Mouse (Mus musculus) heart, embryonic 11.5 days (tissue): Measurements from ENCODE around the gene Ifna11. TPM values are rescaled to one million over a fixed set of nuclear protein-coding genes. Genes with fewer than 3 reads are reported as not detected.

Source experiments
- polyA plus RNA-seq: library from polyadenylated mRNA; unstranded; fragments of >200 nt; fragmentation: Nextera tagmentation; extraction: Ambion mirVana; gene quantifications from 2 replicates; pipeline ENCODE4 v1.2.1, GENCODE M21; 2014

The Ifna11 gene
- polyA plus RNA-seq, 1 experiment from 2014 or later = not detected

Other genes starting within 250 kb of the Ifna11 start
- not detected in 2 replicates for gene Ifna14, start 248.2 kb upstream of the Ifna11 start, polyA plus RNA-seq
- not detected in 2 replicates for gene Ifna9, start 227.6 kb upstream of the Ifna11 start, polyA plus RNA-seq
- not detected in 2 replicates for gene Ifna12, start 216.6 kb upstream of the Ifna11 start, polyA plus RNA-seq
- gene C87499, start 185.5 kb upstream of the Ifna11 start, polyA plus RNA-seq = not detected in 2 replicates
- not detected in 2 replicates for gene Ifna13, start 175.5 kb upstream of the Ifna11 start, polyA plus RNA-seq
- gene Ifna16, start 143.0 kb upstream of the Ifna11 start, polyA plus RNA-seq = not detected in 2 replicates
- gene Ifna2, start 136.0 kb upstream of the Ifna11 start, polyA plus RNA-seq = not detected in 2 replicates
- gene Ifnab, start 128.6 kb upstream of the Ifna11 start, polyA plus RNA-seq = not detected in 2 replicates
- 0.63 and 0.87 TPM in 2 replicates for gene Gm26566, start 98.2 kb upstream of the Ifna11 start, polyA plus RNA-seq
- gene Klhl9, start 97.5 kb upstream of the Ifna11 start, polyA plus RNA-seq = 99.9 and 113 TPM in 2 replicates
- not detected in 2 replicates for gene Gm13271, start 65.1 kb upstream of the Ifna11 start, polyA plus RNA-seq
- 0.39 and 0.56 TPM in 2 replicates for gene Gm13283, start 59.8 kb upstream of the Ifna11 start, polyA plus RNA-seq
- 0.61 TPM in 1 of 2 replicates, not detected in the other for gene Gm13290, start 46.1 kb upstream of the Ifna11 start, polyA plus RNA-seq
- gene Gm13289, start 43.0 kb upstream of the Ifna11 start, polyA plus RNA-seq = not detected in 2 replicates
- gene Gm13272, start 40.1 kb upstream of the Ifna11 start, polyA plus RNA-seq = not detected in 2 replicates
- not detected in 2 replicates for gene Ifnz, start 37.8 kb upstream of the Ifna11 start, polyA plus RNA-seq
- not detected in 2 replicates for gene Gm13276, start 34.2 kb upstream of the Ifna11 start, polyA plus RNA-seq
- gene Gm13277, start 31.3 kb upstream of the Ifna11 start, polyA plus RNA-seq = not detected in 2 replicates
- not detected in 2 replicates for gene Gm13278, start 28.4 kb upstream of the Ifna11 start, polyA plus RNA-seq
- gene Gm13275, start 25.5 kb upstream of the Ifna11 start, polyA plus RNA-seq = 0.47 TPM in 1 of 2 replicates, not detected in the other
- gene Gm13279, start 22.6 kb upstream of the Ifna11 start, polyA plus RNA-seq = not detected in 2 replicates
- gene Gm13285, start 20.3 kb upstream of the Ifna11 start, polyA plus RNA-seq = 0.27 and 0.76 TPM in 2 replicates
- not detected in 2 replicates for gene Gm13287, start 16.7 kb upstream of the Ifna11 start, polyA plus RNA-seq
- gene Gm13288, start 14.4 kb upstream of the Ifna11 start, polyA plus RNA-seq = not detected in 2 replicates
- gene Ifna7, start 3.7 kb upstream of the Ifna11 start, polyA plus RNA-seq = not detected in 2 replicates
- not detected in 2 replicates for gene Ifna6, start 7.5 kb downstream of the Ifna11 start, polyA plus RNA-seq
- not detected in 2 replicates for gene Ifna5, start 15.6 kb downstream of the Ifna11 start, polyA plus RNA-seq
- not detected in 2 replicates for gene Ifna4, start 21.9 kb downstream of the Ifna11 start, polyA plus RNA-seq
- gene Ifna1, start 30.1 kb downstream of the Ifna11 start, polyA plus RNA-seq = not detected in 2 replicates
- gene Ifne, start 60.2 kb downstream of the Ifna11 start, polyA plus RNA-seq = not detected in 2 replicates